Mouse (Mus musculus) brown adipose tissue, adult 24 weeks (tissue): ENCODE results near the gene Gm6657. TPM values are rescaled to one million over a fixed set of nuclear protein-coding genes. Genes with fewer than 3 reads are reported as not detected.

Experiments
- H3K27ac ChIP-seq: fragments of 200-500 bp; replicated peaks from 2 replicates; pipeline ENCODE4 v1.5.1; 2012; ENCODE audit warnings: low read depth, mild to moderate bottlenecking, low read length
- H3K4me1 ChIP-seq: fragments of 200-500 bp; 2 replicates; pipeline ENCODE4 v1.6.1; 2012; ENCODE audit warnings: low read length, mixed read lengths; ENCODE audit not compliant: control insufficient read depth, insufficient read depth, insufficient read length
- H3K4me3 ChIP-seq: fragments of 200-500 bp; 2 replicates; pipeline ENCODE4 v1.5.1; 2012; ENCODE audit warnings: low read depth, mild to moderate bottlenecking, low read length, moderate library complexity; ENCODE audit not compliant: insufficient read depth
- polyA plus RNA-seq: library from polyadenylated mRNA; stranded (reverse); fragments of >200 nt; gene quantifications from 2 replicates; pipeline ENCODE4 v1.2.4, GENCODE M21; 2012; ENCODE audit not compliant: missing spikeins, insufficient read depth, insufficient read length

Gene Gm6657
- not detected in 2 replicates for polyA plus RNA-seq

GRCm38 (mm10) chr12:78193942-78194341, at the start of gene Gm6657:
Gene Gm6657, plus strand, starts transcription at chr12:78194242.
- Histone ChIP-seq H3K4me1 (no peaks in the 10 kb centered on the region), H3K27ac (no peak within 1 kb of the TSS), H3K4me3 (no peak within 1 kb of the TSS)

- no peaks in the 10 kb centered on the region for H3K4me1 ChIP-seq
- H3K4me3 ChIP-seq, result no peak overlapping the region
- H3K27ac ChIP-seq, result no peak overlapping the region
These were observed 40.6 kb upstream of the Gm6657 start for GRCm38 (mm10) chr12:78153308-78154002.

- Histone ChIP-seq H3K27ac (no peak overlapping the region), H3K4me3 (no peak overlapping the region), H3K4me1 (no peaks in the 10 kb centered on the region)
These were observed 23.9 kb upstream of the Gm6657 start for GRCm38 (mm10) chr12:78170178-78170577.

- no peak overlapping the region for H3K4me3 ChIP-seq
- no peaks in the 10 kb centered on the region for H3K4me1 ChIP-seq
- no peak overlapping the region for H3K27ac ChIP-seq
These were observed 20.1 kb upstream of the Gm6657 start for GRCm38 (mm10) chr12:78173945-78174344.

- H3K27ac ChIP-seq, result no peak overlapping the region
- no peak overlapping the region for H3K4me3 ChIP-seq
- H3K4me1 ChIP-seq, result no peaks in the 10 kb centered on the region
These were observed 19.4 kb upstream of the Gm6657 start for GRCm38 (mm10) chr12:78174671-78175070.

- no peak overlapping the region for H3K4me3 ChIP-seq
- no peak overlapping the region for H3K27ac ChIP-seq
- no peaks in the 10 kb centered on the region for H3K4me1 ChIP-seq
These were observed 12.6 kb upstream of the Gm6657 start for GRCm38 (mm10) chr12:78181452-78181851.

GRCm38 (mm10) chr12:78195368-78195767, 1.3 kb downstream of the Gm6657 start:
- Histone ChIP-seq H3K4me3 (no peak overlapping the region), H3K27ac (no peak overlapping the region), H3K4me1 (no peaks in the 10 kb centered on the region)

GRCm38 (mm10) chr12:78203646-78204045, 9.6 kb downstream of the Gm6657 start:
- no peak overlapping the region for H3K27ac ChIP-seq
- no peak overlapping the region for H3K4me3 ChIP-seq
- no peaks in the 10 kb centered on the region for H3K4me1 ChIP-seq

- Histone ChIP-seq H3K27ac (no peak overlapping the region), H3K4me3 (no peak overlapping the region)
These were observed 12.0 kb downstream of the Gm6657 start for GRCm38 (mm10) chr12:78205915-78206570.

GRCm38 (mm10) chr12:78206571-78206960, 12.5 kb downstream of the Gm6657 start:
- Histone ChIP-seq H3K4me3 (no peak overlapping the region), H3K27ac (no peak overlapping the region), H3K4me1 (no peaks in the 10 kb centered on the region)

More at GRCm38 (mm10) chr12:78205915-78206570, 12.0 kb downstream of the Gm6657 start:
- no peaks in the 10 kb centered on the region for H3K4me1 ChIP-seq

- Histone ChIP-seq H3K4me3 (no peak overlapping the region), H3K4me1 (no peaks in the 10 kb centered on the region), H3K27ac (no peak overlapping the region)
These were observed 15.8 kb downstream of the Gm6657 start for GRCm38 (mm10) chr12:78209856-78210255.

GRCm38 (mm10) chr12:78215490-78215889, 21.4 kb downstream of the Gm6657 start:
- Histone ChIP-seq H3K4me1 (no peaks in the 10 kb centered on the region), H3K4me3 (no peak overlapping the region), H3K27ac (no peak overlapping the region)

- no peaks in the 10 kb centered on the region for H3K4me1 ChIP-seq
- H3K27ac ChIP-seq, result peak overlapping the region; percentile 68
- H3K4me3 ChIP-seq, result peak overlapping the region; percentile 51
These were observed 25.3 kb downstream of the Gm6657 start for GRCm38 (mm10) chr12:78219191-78219825.

GRCm38 (mm10) chr12:78225707-78226518, 31.9 kb downstream of the Gm6657 start, which contains the start of gene Gphn:
Gene Gphn, plus strand, starts transcription at chr12:78226379.
- H3K4me1 ChIP-seq, result no peaks in the 10 kb centered on the region; the same call in 1 of the 2 replicates
- peak within 1 kb of the TSS; percentile 68 for H3K27ac ChIP-seq
- H3K4me3 ChIP-seq, result peak within 1 kb of the TSS; percentile 92

- Histone ChIP-seq H3K4me1 (no peaks in the 10 kb centered on the region; the same call in 1 of the 2 replicates), H3K27ac (peak overlapping the region; percentile 68), H3K4me3 (peak overlapping the region; percentile 92)
These were observed 32.5 kb downstream of the Gm6657 start for GRCm38 (mm10) chr12:78226519-78226875.
